Mouse (Mus musculus): ENCODE measurements at regions not wholly inside any gene's neighbourhood (a gene's known extent, or its start where the extent isn't known, plus 50 kb on each side); places are given as distances from the start of the nearest gene placed in this dataset.
A peak's percentile ranks its signal among the peaks of the same experiment; 100 is the strongest.

GRCm38 (mm10) chr2:124775737-124776136 is 292.2 kb upstream of the Slc24a5 start:
- DNase-seq: peak; percentile 33

GRCm38 (mm10) chr2:124792633-124793036 is 275.3 kb upstream of the Slc24a5 start:
- no peak for DNase-seq

- DNase-seq: no peak
These were observed 256.2 kb upstream of the Slc24a5 start for GRCm38 (mm10) chr2:124811709-124812108.

- no peak for DNase-seq
These were observed 251.1 kb upstream of the Slc24a5 start for GRCm38 (mm10) chr2:124816814-124817213.

DNA sequence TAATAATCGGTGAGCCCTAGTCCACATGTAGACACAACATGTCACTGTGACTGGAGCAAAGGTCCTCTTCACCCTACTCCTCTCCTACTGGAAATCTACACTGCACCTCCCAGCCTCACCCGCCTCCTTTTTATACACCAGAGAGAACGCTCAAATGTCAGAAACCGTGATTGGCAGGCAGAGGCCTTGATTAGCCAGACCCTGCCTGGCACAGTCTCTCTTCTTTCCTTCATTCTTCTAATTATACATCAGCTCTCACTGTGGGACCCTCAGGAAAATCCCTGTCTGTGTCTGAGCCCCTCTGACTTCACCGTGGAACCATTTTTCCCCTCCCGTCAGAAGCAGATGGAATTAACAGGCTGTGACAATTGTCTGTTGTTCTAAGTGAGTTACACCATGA is 248.1 kb upstream of the Slc24a5 start:
- no peak for DNase-seq

DNA sequence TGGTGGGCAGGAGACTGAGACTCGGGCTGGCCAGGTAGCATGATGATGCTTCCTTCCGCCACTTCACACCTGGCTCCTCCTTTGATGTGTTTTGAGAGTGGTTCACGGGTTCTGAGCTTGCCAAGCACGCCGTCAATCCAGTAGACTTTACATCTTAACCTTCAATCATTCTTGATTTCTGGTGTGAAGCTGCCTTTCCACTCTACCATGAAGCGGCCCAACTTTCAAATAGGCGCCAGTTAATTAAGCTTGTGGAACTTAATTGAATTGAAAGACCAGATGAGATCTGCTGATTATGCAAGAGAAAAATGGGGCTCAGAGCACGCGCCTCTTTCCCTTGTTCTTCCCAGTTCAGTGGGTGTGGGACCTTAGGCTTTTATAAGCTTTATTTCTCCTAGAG is 247.1 kb upstream of the Slc24a5 start:
- DNase-seq: no peak

DNA sequence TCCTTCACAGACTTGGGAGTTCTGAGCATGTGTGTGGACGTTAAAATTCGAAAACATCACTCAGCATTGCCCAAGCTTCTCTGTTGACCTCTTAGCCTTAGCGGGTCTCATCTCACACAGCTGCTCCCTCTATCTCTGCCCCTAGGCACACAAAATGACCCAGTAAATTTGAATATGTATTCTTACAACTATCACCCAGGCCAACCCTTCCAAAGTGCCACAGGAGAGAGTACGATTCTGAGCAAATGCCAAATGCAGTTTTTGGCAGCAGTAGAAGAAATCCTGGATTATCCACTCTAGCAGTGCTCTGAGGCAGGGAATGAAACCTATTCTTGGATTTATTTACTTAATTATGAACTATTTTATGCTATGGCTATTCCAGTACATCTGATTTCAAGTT is 246.6 kb upstream of the Slc24a5 start:
- no peak for DNase-seq

- DNase-seq: peak; percentile 52
These were observed 219.1 kb upstream of the Slc24a5 start for GRCm38 (mm10) chr2:124848812-124849211.

DNA sequence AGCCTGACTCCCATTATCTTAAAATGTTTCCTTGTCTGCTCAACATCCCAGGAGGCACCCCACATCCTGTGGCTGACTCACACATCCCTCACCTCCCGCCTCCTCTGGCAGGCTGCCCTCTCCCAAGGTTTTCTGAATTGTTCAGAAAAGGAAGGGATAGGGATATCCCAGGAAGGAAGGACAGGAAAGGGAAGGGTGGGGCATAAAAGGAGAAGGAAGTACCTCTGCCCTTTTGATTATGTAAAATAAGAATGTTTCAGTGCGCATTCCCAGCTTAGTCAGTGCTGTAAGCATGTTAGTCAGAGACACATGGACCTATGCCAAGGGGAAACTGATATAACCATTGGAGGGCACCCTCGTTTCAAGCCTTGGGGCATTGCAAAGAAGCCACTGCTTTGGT is 209.4 kb upstream of the Slc24a5 start:
- peak; percentile 83 for DNase-seq

DNA sequence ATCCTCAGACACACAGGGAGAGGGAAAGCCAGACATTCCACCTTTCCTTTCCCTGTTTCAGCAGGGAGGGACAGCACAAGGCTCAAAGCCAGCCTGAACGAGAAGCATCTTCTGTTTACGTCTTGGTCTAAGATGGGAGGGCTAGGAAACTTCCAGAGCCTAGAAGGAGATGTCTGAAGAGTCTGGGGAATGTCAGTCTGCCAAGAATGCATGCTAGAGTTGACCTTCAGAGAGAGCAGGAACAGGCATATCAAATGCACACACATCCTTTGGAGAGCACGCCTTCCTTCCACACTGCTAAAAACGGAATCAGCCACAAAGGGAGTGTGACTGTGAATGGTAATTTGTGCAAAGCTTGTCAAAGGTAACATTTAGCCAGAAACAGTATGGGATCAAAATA is 179.7 kb upstream of the Slc24a5 start:
- no peak for DNase-seq

DNA sequence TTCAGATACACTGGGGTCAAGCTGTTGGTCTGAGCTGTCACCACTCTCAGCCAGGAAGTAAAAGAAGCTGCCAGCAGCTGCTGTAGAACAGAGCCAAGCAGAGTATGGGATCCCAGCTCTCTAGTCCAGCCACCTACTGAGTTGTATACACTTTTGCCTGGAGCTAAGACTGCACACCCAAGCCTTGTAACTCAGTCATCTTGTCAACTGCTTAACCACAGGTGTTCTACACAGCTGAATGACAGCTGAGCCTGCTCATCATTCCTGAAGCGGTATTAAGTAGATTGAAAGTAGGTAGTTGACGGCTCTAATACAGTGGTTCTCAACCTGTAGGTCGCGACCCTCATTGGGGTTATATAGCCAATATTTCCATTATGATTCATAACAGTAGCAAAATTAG is 172.9 kb upstream of the Slc24a5 start:
- no peak for DNase-seq

- DNase-seq: no peak
These were observed 164.4 kb upstream of the Slc24a5 start for GRCm38 (mm10) chr2:124903556-124903955.

- DNase-seq: no peak
These were observed 162.8 kb upstream of the Slc24a5 start for GRCm38 (mm10) chr2:124905076-124905475.

GRCm38 (mm10) chr2:124918986-124919761 is 148.8 kb upstream of the Slc24a5 start:
- DNase-seq: no peak

DNA sequence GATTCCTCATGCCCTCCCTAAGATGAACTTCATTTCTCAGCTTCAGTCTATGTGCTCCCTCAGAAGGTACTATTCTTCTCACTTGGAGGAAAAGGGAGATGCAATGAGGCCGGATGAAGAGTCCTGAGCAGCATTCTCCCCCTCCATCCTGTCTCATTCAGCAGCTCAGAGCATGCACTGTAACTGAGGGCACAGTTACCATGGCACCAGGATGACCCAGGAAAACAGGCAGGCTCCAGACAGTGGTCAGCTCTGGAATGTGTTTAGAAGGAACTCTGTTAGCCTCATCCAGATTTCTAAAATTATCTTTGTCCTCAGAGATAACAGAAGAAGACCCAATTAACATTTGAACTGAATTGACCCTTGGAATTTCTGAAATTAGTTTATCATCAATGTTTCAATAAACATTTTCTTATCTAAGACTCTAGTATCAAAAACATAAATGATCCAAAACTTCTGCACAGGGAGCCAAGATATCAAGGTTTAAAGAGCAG is 148.1 kb upstream of the Slc24a5 start:
- DNase-seq: no peak

DNA sequence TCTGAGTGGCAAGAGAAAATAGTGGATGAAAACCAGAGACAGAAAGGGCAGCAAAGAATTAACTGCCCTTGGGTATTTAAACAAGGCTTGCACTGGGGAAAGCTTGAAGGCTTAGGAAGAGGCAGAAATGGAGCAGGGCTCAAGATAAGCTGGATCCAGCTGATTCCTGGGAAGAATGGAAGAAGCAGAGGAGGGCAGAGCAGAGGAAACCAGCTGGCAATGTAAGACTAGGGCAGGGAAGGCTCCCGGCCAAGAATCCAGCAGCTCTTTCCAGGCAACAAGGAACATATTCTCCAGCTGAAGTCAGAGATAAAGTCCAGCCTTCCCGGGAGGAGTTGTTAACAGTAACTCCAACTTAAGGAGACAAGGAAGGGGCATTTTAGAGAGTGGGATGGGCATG is 147.7 kb upstream of the Slc24a5 start:
- DNase-seq: no peak

DNA sequence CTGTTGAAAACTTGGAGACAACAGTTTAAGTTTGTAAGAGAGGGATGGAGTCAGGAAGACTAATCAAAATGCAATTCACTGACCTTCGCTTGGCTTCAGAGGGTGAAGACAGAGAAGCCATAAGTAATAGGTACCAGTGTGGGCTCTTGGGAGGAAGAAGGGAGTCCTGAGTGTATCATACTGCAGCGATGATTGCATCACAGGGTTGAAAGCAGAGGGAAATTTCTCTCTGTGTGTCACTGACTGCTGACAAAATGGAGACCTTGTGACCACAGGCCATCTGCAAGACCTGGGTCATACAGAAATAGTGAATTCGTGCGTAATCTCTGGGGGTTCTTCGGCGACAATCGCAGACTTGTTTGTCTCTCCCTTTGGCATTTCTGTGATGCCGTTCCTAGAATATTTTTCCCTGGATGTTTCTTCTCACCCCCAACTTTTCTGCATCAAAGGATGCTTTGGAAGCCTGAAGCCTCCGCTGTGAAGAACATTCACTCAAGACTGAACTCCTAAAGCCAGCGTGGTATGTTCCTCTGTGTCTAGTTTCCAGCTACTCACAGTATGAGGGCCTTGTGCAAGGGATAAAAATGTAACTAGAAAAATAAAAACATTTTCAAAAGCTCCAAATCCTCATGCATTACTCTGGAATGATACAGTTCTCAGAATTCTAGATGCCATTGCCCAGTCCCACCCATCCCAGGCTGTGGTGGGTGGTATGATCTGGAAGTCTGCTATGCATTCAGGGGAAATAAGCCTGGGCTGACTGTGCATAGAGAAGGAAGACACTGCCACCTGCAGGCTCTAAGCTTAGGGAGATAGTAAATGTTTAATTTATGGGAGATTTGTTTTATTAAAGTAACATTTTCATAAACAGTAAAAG is 139.8 kb upstream of the Slc24a5 start:
- DNase-seq: peak; percentile 5

- no peak for DNase-seq
These were observed 139.2 kb upstream of the Slc24a5 start for GRCm38 (mm10) chr2:124928759-124929113.

DNA sequence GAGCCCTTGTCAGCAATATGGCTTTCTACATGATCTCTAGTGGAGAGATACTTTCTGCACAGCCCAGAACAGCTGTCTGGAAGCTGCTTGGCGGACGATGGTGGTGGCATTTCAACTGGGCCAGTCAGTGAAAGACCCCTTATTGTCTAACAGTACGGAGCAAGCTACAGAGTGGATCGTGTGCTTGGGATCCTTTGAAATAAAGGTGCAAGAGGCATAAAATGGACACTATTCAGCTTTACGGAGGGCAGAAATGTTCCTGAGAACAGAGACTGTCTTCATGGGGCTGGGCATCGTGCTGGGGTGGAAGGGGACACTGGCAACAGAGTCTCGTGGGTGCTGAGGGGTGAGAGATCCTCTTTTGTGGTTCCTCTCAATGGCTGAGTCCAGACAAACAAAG is 137.2 kb upstream of the Slc24a5 start:
- no peak for DNase-seq

- no peak for DNase-seq
These were observed 135.4 kb upstream of the Slc24a5 start for GRCm38 (mm10) chr2:124932566-124932965.

- DNase-seq: no peak
These were observed 134.0 kb upstream of the Slc24a5 start for GRCm38 (mm10) chr2:124933876-124934275.

- DNase-seq: no peak
These were observed 119.6 kb upstream of the Slc24a5 start for GRCm38 (mm10) chr2:124948263-124948781.

GRCm38 (mm10) chr2:124948812-124949211 is 119.1 kb upstream of the Slc24a5 start:
- no peak for DNase-seq

Measured in adrenal gland, adult 8-10 months (tissue).